Mouse (Mus musculus) ES-CJ7 (cell line): ENCODE measurements around the gene Zfp239.

Source experiments
- DNase-seq: peaks from one replicate; pipeline ENCODE4 v3.0.0; 2011; ENCODE audit warnings: low read depth, low spot score

The Zfp239 gene

DNA sequence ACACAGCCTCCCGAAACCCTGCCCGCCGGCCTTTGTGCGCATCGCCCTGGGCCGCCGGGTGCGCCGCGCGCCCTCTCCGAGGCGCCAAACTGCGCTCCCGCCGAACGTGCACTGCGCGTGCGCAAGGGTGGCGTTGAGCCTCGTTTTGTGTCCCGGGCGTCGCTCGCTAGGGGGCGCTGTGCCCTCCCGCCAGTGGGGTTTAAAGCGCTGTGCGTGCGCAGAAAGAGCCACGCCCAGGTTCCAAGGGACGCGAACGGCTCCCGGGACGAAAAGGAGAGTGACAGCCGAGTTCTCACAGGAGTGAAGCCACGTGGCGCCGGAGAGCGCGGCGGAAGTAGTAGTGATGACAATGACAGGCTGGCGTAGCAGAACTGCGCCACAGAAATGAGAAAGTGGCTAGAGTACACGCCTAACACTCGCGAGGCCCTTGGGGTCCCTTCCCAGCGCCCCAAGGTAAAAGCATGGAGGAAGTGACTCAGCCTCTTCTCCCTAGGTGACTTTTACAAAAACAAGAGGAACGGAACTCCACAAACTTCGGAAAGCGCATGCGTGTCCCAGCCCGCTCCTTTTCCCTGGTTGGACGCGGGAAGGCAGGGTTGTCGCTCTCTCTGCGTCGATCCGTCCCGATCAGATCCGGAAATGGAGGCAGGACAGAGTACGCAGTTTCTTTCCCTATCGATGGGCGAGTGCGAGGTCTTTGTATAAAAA lies 17.7 kb downstream of the Zfp239 start:
- DNase-seq, result peak; percentile 99

DNA sequence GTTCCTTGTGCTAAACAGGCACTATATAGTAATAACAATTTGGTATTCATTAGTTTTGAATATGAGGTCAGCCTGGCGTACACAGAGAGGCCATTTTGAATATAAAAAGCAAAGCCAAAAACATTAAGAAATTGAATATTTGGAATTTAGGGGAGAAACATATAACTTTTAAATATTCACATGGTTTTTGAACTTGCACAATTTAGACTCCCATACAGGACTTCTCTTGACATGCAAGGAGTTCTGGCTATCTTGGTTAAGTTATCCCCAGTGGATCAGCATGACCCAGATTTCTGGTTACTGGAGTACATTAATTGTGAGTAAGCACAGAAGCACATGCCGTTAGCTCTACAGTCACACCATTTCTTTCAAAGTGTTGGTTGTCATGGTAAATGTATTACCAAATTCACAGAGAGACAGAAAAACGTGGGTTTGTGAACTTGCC lies 18.5 kb downstream of the Zfp239 start:
- no peak for DNase-seq

DNA sequence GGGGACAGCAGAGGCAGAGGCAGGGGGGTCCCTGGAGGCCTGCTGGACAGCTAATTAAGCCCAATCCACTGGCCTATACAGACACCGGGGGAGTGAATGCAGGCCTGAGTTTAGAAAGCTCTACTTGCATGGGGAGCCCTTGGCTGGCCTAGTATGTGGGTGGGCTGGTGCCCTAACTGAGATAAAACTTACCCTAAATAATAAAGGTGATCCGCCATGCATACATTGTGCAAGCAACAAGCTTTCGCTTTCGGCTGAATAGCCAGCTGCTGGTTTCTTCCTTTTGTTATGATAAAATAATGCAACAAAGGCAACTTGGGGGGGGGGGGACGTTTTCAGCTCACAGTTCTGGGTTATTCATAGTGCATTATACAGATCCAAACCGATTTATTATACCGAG lies 19.3 kb downstream of the Zfp239 start:
- DNase-seq, result peak; percentile 61

DNA sequence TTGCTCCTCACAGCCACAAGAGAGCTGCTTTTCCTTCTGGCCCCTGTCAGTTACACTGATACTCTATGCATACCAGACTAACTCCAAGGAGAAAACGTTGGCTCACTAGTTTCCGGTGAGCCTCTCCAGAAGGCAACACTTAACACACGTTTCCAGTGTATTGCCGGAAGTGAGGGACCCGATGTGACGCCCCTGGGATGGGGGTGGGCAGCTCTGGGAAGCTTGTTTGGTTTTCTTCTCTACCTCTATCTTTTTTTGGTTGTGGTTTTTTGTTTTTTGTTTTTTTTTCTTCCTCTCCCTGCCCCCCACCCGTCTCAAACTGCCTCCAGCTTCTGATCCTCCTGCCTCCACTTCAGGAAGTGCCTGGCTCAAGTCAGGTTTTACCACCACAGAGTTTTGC lies 20.1 kb downstream of the Zfp239 start:
- DNase-seq, result peak; percentile 78

DNA sequence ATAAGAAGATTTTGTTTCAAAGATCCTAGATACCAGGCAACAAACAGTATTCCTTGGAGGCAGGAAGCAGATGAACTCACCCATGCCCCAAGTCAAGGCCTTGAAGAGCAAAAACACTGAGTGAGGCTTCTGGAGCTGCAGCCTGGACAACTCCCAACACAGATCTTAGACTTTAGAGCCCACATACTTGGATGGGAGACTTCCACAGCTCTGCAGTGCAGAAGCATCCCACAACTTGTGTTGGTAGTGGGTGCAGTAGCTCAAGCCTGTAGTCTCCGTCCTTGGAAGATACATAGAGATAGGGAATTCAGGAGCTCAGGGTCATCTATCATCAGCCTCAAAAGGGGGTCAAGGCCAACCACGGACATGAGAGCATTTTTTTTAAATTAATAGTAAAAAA lies 24.0 kb downstream of the Zfp239 start:
- no peak for DNase-seq

DNA sequence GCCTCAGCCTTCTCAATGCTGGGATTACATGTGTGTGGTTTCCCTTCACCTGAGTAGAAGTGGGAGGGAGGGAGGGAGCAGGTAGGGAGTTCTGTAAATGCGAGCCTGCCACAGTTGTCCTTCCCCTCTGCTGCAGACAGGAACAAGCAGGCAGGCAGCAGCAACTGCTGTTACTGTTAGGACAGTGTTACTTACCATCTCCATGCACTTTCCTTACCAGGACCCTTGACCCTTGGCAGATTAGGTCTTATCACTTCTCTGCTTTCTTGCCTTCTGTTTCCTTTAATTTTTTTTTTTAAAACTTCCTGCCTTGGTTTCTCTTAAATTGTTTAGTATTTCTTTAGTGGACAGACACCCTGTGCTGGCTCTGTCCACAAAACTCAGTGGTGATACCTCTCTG lies 26.1 kb downstream of the Zfp239 start:
- no peak for DNase-seq

DNA sequence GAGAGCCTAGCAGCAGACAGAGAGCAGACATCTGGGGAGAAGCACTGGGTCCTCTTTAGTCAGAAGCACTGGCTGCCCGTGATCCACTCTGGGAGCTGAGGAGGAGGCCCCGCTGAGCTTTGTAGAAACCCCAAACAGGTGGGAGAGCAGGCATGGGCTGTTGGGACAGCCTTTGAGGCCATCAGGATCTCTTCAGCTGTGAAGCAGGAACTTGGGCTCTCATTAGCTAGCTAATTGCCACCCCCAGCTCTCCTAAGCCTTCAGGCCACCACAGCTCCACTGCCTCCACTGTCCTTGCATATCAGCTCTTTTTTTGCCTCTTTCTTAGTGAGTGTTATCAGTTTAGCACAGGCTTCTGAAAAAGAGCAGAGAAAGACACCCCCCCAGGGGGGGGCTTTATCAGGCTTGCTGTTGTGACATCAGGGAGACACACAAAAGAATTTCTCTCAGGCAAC lies 26.8 kb downstream of the Zfp239 start:
- no peak for DNase-seq

DNA sequence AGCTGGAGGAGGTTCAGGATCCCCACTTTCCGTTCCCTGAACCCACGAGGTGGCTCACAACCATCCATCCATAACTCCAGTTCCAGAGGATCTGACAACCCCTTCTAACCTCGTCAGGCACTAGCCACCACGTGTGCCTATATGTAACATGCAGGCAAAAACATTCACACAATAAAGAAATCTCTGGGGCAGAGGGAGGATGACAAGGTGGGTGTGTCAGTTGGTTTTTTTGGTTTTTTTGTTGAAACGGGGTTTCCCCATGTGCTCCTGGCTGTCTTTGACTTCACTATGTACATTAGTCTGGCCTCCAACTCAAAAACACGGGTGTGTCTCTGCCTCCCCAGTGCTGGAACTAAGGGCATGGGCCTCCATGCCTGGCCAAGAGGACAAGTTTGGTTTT lies 28.4 kb downstream of the Zfp239 start:
- no peak for DNase-seq

DNA sequence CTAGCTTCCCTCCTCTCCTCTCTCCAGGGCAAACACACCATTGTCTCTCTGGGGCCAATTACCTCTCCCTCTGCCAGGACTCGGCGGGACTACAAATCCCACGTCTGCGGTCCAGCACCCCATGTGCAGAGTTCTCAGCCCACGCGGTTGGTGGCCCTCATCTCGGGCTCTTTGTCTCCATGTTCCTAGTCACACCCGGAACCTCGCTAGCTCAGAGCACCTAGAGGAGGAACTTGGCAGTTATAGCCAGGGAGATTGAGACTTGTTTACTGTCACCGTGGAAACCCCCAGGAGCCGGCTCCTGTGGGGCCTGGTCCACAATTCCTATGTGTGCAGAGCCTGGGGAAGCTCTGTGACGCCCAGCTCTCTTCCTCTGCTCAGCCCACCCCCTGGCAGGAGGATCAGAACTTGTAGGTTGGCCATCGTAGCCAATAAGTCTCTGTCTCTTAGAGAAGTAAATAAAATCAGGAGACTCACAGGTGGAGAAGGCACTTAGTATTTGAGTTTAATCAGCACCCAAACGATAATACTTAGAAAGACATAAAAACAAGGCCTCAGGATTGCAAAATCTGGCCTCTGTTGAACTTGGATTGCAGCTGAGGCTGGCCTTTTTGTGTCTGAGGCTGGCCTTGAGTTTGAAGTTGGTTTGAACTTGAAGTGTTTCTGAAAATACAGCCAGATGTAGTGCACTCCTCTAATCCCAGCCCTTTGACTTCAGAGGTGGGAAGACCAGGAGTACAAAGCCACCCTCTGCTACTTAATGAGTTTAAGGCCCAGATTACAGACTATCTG lies 29.7 kb downstream of the Zfp239 start:
- peak; percentile 78 for DNase-seq

DNA sequence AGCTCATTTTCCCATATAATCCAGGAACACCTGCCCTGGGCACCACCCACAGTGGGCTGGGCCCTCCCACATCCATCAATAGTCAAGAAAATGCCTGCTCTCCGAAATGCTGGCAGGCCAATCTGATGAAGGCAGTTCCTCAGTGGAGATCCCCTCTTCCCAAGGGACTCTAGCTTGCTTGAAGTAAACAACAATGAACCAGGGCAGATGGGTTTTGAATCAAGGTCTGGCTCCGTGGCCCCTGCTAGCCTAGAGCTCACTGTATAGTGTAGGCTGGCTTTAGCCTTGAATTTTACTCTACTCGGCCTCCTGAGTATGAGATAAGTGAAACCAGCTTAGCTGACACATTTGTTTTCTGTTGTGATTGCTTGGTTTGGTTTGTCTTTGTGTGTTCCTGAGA lies 30.5 kb downstream of the Zfp239 start:
- no peak for DNase-seq

DNA sequence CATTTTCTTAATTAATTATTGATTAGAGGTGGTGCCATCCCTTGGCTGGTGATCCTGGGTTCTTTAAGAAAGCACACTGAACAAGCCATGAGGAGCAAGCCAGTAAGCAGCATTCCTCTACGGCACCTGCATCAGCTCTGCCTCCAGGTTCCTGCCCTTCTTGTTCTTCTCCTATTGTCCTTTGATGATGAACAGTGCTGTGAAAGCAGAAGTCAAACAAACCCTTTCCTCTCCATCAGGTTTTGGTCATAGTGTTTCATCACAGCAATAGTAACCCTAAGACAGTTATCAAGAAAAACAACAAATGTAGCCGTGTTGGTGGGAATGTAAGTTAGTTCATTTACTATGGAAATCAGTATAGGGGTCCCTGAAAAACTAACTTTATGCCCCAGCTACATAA lies 31.5 kb downstream of the Zfp239 start:
- no peak for DNase-seq

DNA sequence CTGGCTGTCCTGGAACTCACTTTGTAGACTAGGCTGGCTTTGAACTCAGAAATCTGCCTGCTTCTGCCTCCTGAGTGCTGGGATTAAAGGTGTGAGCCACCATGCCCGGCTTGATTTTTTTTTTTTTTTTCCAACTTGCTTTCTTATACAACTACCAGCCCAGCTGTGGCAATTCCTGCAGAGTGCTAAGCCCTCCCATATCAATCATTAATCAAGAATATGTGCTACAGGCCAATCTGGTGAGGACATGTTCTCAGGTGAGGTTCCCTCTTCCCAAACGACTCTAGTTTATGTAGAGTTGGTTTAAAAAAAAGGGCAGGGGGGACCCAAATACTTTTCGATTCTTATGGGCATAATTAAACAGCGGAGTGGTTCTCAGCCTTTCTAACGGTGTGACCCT lies 35.9 kb downstream of the Zfp239 start:
- DNase-seq, result no peak

DNA sequence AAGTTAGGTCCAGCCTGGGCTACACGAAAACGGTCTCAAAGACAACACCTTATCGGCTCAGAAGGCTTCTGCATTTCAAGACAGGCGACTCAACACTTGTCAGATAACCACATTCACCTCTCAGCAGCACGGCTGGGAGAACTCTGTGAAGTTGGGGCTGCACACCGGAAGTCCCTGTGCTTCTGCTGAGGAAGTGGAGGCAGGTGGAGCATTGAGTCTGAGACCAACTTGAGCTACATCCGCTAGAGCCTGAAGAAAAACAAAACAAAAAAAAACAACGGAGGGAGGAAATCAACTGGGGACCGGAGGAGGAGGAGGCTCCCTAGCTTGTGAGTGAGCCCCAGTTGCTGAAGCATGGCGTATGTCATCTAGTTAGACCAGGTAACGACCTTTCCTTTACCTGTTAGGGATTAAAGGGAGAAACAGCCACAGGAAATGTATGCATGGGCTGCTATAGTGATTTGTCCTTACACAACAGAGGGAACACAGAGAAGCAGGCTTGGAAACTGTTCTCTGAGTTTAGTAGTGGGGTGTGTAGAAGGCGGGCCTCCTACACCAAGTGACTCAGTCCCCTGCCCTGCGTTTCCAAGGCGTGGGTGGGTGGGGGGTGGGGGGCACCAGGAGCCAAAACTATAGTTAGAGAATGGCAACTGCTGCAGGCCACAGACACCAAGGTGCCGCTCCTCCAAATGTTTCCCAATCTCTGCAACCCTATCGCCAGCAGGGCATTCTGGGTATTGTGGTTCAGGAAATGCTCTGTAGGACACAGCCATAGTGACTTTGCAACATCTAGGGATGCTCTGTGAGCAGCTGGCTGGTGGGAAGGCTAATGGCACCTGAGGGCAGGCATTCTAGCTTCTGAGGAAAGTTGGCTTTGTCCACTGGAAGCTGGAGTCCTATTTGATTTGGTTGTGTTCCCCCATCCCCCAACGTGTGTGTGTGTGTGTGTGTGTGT lies 38.5 kb downstream of the Zfp239 start, which contains the start of gene Hnrnpf:
Gene Hnrnpf, plus strand, starts transcription at position 199 of the 955 bp plus-strand sequence.
- DNase-seq, result peak; percentile 65

DNA sequence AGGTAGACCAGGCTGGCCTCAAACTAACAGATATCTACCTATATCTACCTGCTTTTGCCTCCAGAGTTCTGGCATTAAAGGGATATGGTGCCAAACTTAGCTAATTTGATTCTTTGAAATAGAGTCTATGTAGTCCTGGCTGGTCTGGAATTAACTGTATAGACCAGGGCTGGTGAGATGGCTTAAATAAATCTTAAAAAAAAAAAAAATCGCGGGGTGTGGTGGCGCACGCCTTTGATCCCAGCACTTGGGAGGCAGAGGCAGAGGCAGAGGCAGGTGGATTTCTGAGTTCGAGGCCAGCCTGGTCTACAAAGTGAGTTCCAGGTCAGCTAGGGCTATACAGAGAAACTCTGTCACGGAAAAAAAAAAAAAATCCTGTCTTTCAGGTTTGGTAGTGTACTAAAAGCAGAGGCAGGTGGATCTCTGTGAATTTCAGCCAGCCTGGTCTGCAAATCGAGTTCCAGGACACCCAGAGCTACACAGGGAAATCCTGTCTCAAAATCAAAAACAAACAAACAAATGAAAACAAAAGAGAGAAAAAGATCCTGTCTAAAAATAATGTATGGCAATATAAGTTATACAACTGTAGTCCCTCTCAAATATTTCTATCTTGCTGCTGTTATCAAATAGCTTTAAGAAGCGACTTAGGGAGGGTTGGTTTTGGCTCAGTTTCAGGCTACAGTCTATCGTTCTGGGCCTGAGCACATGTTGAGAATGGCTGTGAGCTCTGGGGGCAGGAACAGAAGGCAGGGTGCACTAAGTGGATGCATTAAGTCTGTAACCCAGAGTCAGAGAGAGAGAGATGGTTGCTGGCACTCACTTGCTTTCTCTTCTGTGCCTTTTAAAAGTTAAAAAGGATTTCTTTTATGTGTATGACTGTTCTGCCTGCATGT lies 39.9 kb downstream of the Zfp239 start:
- no peak for DNase-seq

DNA sequence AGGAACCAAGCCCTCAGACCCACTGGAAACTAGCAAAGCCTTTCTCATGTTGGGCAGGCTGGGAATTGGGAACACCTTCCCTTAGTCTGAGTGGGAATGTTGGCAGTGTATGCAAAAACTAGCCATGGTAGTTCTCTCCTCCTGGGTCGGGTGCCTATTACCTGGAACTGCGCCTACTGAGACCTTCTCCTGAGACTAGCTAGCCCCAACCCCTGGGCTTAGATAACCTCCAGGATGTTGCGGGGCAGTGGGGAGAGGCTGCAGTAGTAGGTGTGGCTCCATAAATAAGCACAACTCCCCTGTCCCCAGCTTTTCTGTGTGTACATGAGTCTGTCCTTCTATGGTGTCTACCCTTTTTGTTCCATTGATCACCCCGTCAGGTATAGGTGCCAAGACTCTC lies 40.7 kb downstream of the Zfp239 start:
- no peak for DNase-seq

DNA sequence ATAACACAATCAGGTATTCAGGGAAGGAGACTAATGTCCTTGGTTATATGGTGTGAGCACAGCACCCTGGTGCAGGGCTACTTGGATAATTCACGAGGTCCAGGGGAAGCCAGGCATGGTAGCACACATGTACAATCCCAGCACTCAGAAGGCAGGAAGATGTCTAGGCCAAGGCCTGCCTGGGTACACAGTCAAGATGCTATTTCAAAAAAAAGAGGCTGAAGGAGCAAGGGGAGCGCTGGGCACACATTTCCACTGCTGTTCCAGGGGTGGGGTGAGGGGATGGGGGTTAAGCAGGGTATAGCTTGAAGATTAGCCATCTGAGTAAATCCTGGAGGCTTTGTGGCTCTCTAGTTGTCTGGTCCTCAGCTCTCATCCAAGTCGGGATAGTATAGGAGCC lies 41.9 kb downstream of the Zfp239 start:
- no peak for DNase-seq

DNA sequence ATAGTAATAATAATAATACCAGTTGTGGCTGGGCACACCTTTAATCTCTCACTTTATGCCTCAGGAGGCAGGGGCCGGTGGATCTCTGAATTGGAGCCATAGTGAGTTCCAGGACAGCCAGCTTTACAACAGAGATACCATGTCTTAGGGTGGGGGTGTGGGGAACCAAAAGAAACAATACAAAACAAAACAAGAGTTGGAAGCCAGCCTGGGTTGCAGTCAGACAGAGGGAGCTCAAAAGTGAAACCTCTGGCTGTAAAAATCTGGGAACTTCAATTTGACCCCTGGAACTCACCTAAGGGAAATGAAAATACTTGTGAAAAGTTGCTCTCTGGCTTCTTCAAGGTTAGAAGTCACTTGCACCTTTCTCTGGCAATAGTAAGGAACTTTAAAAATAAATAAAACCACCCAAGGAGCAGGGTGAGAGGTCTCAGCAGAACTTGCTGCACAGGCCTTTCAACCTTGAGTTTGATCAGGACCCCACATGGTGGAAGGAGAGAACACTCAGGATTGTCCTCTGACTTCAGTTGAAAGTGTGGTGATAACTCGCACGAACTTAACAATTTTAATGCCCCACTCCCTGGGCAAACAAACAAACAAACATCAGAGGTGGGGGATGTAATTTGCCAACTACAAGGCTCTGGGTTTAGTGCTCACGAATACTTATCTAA lies 43.5 kb downstream of the Zfp239 start:
- no peak for DNase-seq

DNA sequence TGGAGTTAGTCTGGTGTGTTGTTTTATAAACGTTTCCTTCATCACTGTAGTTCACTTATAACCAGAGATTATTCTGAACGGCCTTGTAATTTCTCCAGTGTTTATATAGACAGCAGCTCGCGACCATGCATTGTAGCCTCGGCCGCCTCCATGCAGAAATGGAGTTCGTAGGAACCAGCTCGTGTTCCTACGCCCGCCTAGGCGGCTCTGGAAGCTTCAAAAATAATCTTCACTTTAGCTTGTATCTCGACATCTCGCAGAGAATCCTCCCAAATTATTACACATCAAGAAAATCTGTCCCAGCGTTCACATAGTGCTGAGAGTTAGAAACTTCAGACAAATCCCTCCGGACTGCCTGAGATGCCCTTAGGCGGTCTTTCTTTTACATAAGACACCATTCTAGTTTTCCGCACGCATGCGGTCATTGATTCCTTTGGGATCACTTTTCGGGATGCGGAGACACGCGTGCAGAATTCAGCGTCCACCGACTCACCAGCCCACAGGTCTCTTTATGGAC lies 44.2 kb downstream of the Zfp239 start:
- no peak for DNase-seq

DNA sequence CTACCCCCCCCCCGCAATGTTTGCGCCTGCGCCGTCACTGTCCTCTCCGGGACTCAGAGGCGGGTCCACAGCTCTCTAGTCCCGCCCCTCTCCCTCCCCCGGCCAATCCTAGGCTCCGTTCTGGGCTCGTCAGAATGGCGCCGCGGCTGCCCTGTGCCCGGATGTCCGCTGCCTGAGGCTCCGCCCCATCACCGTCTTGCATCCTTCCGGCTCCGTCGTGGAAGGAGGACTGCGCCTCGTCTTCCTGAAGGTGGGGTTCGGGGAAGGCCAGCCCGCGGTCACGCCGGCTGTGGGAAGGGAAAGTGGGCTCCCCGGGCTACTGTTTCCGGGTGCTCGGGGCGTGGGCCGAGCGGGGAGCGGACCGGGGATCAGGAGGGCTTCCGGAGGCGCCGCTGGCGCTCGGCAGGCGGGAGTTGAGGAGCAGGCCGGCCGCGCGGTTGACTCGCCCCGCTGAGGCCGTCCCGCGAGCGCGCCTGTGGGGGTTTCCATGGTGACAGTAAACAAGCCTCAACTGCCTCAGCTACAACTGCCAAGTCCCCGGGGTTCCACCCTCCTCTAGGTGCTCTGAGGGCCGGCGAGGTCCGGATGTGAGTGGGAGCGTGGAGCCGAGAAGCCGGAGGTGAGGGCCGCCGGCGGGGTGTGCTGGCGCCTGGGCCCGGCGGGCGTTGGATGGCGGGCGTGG lies 44.8 kb downstream of the Zfp239 start:
- peak; percentile 99 for DNase-seq
